Mouse (Mus musculus) urinary bladder, postnatal 10 days (tissue): ENCODE measurements around the gene Grik4.

Source experiments
- DNase-seq: peaks from one replicate; pipeline ENCODE4 v3.0.0; 2022; ENCODE audit warnings: low spot score

Grik4 gene

DNA sequence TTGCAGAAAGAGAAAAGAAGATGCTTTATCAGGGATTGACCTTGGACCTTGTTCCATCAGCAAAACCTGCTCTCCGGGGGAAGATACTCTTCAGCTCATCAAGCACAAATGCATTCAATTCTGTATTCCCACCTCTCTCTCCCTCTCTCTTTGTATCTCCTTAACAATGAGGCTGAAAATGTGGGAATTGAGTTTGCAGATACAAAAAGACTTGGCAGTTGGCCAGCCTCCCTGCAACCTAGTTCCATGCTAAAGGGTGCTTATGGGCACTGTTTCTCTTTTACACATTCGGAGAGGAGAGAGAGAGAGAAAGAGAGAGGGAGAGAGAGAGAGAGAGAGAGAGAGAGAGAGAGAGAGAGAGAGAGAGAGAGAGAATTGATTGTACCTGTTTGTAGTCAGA lies 273.7 kb downstream of the Grik4 start:
- DNase-seq = no peak

DNA sequence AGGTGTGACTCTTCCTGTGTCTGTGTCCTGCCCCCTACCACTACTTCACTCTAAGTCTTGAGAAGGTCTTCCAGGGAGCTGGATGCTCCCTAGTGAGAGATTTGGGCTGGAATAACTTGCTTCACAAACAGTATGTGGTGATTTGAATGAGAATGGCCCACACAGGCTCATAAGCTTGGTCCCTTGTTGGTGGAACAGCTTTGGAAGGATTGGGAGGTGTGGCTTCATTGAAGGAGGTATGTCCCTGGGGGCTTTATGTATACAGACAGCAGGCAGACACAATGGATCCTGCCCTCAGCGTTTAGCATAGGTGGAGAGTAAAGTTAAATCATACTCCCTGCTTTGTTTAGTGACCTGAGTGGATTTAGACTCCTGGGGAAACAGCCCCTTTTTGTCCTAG lies 282.8 kb downstream of the Grik4 start:
- DNase-seq = no peak

DNA sequence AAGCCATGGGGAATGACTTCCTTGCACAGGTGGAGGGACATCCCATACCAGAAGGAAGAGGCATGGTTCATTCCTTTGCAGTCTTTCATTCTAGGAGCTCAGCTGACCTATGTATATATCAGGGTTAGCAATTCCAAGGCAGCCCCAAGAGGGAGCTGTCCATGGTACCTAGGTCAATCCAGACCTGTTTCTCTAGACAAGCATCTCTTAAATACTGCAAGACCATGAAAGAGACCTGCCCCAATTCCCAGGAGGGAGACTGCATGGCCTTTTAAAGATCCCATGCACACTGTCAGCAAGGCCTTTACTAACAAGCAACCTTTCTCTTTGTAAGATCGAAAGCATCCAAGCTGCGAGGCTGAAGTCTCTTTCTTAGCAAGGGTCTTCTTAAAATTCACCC lies 291.5 kb downstream of the Grik4 start:
- DNase-seq = no peak

DNA sequence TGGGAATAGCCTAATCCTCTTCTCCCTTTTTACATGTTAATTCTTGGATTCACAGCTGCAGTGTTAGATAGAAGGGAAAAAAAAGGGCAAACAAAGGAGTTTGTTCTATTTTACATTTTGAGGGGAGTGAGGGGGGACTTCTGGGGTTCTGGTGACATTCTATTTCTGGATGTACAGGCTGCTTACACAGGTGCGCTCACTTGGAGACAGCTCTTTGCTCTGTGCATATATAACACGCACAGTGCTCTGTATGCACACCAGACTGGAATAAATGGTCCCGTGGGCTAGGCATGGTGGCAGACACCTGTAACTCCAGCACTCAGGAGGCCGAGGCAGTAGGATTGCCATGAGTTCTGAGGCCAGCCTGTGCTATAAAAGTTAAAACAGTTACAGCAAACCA lies 292.0 kb downstream of the Grik4 start:
- DNase-seq = no peak

DNA sequence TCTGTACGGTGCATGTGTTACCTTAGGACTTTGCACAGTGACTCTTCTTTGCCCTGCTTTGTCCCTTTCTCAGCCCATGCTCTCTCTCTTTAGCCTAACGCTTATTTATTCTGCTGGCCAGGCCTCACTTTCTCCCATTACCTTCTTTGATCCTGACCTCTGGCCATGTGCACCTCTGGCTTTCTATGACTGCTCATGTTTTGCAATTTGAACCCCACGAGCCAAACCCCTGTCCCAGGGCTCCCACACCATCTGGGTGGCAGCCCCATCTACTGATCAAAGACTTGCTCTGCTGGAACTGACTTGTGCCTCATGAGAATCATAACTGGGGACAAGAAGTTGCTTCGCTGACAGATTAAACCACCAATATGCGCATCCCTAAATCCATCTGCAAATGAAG lies 294.4 kb downstream of the Grik4 start:
- no peak for DNase-seq

DNA sequence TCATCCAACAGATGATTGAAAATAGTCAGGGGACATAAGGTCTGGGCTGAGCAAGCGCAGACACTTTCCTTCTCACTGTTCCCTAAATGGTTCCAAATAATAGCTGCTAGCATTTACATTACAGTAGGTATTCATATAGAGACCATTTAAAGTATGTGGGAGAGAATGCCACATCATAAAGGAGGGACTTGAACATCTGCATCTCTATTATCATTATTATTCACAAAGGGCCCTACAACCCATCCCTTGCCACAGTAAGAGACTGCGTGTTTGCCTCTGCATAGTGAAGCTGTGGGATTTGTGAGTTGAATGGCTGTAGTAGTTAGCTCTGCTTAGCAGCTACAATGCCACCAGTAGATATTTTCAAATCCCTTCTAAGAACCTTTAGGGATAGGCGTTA lies 296.2 kb downstream of the Grik4 start:
- DNase-seq = no peak

DNA sequence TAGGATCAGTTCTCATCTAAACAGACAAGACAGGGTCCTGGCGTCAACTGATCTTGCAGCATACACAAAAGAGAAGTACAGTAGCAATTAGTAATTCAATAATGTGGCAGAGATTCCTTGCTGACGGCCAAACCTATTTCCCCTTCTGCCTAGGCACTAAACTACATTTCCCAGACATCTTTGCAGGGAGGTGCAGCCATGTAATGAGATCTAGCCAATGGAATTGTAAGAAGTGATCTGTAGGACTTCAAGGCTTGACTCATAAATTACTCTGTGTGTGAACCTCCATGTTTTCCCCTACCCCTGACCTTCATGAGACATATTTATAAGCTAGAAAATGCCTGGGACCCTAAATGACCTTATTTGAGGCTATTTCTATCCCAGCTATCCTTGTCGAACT lies 296.7 kb downstream of the Grik4 start:
- no peak for DNase-seq

DNA sequence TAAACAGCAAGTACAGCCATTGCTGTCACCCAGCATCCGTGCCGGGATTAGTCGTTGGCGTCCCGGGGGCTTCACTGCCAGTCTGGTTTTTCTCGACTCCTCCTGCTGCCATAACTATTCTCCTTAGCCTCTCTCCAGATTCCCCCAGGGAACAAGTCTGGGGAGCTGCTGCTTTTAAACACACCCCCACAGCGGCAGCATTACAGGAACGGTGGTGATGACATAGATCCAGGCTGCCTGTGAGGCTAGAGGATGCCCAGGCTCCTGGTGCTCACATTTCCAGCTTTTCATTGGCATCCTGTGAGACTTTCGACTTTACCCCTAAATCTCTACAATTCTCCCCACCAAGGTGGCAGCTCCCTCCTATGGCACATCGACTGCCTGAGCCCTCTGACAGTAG lies 297.5 kb downstream of the Grik4 start:
- no peak for DNase-seq

DNA sequence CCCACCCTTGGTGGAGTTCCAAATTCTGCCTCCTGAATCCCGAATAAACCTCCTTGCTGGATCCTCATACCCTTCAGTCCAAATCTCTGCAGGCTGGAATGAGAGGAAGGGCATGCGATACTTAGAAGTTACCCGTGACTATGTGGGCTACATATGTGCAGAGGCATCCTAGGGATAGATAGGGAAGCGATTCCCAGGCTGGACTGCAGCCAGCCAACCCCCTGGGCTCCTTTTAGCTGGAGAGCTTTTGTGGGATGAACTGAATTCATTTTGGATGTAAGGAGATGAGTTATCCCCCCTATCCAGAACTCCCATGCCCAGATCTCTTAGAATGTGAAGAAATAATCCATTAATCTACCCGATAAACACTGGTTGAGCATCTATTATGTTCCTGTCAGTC lies 299.1 kb downstream of the Grik4 start:
- DNase-seq = no peak

DNA sequence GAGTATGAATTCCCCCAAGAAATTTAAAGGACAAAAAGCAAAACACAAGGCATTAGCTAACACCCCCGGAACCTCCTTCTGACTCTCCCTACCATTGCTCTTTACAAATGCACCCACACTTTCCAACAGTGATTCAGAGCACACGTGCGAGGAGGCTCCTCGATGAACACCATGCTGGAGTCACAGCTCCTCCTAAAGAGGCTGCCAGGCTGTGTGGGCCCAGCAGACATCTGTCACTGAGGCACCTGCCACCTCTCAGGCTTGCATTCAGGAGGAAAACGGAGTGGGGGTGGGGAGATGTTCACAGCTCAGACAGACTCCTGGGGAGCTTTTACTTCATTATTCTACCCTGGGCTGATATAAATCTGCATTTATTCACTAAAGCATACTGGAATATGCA lies 301.5 kb downstream of the Grik4 start:
- DNase-seq = no peak

DNA sequence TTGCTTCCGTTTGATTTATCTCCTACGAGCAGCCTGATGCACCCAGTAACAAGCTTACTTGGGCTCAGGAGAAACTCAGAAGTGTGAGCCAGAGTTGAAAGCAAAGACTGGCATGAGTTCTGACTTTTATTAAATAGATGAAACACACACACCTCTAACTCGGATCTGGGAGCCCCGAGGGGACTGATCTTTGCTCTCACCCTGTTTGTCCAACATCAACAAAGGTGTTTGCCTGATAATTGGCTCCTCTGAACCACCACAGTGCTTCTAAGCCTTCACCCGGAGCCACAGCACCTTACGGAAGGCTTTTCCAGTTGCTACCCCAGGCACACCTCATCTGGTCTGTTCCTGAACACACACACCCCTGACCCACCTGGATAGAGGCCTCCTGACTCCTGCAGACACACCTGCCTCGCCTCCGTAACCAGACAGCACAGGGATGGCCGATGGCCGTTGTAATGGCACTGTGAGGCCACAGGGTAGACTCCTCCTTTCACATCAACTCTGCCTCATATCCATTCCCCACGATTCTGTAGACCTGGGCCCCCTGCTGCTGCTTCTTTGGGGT lies 302.7 kb downstream of the Grik4 start:
- no peak for DNase-seq

DNA sequence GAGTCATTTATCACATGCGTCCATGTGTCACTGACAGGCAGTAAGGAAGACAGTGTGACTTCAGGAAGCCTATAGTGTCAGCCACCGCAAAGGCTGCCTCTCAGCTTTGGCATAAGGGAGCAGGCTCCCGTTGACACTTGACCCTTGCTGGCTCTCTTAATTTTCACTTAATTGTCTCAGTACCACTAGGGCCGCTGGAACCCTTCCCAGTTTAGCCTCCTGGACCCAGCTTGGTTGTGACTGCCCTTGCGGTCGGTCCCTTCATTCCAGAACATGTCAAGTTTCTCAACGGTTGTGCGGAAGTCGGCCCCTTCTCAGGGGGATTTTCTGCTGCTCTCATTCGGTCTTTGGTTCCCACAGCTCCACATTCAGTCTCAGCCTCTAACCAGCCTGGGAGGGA lies 307.8 kb downstream of the Grik4 start:
- DNase-seq = no peak

DNA sequence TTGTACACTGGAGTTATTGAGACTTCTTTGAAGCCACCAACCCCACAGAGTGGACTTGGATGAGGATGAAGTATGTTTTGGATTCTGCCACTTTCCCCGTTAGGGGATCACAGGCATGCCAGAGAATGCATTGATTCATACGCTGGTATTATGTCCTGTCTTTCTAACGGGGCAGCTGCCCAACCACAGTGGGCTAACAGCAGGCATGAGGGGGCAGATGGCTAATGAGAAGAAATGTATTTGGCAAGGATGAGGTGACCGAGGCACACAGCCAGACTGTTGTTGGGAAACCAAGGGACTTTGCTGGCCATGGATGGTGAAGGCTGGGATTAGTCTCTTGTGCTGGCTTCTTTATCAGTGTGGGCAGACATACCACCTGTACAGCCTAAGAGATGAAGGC lies 312.8 kb downstream of the Grik4 start:
- no peak for DNase-seq

DNA sequence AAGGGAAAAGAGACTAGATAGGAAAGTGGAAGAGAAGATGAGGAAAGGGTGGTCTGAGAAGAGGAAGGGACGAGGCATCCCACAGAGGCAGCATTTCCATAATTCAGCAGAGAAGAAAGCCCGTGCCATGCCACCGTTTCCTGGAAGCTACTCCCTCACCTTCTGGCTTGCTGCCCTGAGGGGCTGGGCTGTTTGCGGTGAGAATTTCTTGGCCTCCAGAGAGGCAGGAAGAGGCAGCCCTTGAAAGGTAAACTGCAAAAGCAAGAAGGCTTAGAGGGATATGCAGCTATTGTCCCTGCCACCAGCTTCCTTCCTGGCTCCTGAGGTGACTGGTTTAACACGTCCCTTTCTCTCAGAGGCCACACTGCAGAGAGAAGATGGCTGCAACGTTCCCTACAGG lies 316.7 kb downstream of the Grik4 start:
- DNase-seq = no peak

DNA sequence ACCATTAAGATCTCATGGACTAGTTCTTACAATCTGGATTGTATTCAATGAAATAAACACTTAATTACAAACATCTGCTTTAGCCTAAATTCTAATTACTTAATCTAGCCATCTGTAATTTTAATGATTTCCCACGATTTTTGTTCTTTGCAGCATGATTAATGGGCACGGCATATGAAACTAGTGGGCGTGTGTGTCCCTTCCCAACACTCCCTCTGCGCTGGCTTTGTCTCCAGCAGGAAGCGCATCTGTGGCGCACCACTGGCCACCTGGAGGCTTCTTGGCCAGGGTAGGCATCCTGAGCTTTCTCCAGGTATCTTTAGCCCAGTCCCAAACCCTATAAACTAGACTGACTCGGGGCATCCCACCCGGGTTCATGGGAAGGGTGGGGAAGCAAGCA lies 317.1 kb downstream of the Grik4 start:
- no peak for DNase-seq

DNA sequence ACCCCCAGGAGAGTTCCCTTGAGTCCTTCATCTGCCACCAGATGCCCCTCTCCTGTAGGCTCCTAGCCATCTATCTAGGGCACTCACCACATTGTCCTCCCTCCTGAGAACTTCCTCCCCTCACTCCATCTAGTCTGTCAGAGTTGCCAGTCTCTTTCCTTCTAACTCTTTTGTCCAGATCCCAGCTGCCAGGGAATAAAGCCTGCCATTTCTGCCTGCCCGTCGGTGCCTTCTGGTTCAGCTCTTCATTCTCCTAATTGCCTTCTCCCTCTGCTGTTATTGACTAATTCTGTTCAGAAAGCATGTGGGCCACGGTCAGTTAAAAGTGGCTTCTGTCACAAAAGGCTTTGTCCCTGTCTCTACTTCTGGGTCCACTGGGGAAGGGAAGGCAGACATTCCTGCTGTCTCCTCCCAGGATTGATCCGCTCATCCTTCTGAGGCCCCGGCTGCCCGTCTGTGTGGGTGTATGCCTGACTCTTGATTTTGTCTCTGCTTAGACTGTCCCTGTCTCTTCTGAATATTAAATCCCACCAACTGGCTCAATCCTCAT lies 318.0 kb downstream of the Grik4 start:
- DNase-seq = no peak

DNA sequence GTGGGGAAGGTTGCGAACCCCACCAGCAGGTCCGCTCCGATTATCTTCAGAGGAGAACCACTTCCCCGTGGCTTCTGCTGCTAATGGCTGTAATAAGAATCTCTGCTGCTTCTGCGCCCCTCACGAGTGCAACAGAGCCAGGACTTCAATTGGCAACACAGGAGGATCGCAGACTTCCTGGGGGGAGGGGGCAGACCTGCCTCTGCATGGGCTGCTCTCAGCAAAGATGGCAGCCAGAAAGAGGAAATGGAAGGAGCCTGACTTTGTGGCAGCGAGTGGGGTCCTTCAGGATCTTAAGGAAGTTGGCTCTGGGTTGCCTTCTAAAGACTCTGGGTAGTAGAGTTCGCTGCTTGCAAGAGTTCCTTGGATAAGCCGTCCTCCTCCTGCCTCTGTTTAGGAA lies 329.9 kb downstream of the Grik4 start:
- no peak for DNase-seq

DNA sequence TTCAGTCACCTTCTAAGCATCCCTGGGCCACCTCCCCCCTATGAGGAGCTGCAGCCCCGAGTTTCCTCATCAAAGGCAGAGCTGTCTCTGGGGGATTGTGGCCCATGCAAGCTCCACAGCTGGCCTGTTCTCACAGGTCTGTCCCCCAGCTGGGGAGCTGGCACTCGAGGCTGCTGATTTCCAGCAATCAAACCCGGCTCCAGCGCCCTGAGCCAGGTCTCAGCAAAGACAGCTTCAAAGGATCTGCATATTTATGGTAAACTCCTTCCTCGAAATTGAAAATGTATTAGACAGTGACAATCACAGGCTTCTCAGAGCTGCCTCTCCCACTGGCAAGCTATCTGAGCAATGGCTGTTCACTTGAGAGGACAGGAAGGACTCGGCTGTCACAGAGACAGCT lies 330.5 kb downstream of the Grik4 start:
- DNase-seq = no peak

DNA sequence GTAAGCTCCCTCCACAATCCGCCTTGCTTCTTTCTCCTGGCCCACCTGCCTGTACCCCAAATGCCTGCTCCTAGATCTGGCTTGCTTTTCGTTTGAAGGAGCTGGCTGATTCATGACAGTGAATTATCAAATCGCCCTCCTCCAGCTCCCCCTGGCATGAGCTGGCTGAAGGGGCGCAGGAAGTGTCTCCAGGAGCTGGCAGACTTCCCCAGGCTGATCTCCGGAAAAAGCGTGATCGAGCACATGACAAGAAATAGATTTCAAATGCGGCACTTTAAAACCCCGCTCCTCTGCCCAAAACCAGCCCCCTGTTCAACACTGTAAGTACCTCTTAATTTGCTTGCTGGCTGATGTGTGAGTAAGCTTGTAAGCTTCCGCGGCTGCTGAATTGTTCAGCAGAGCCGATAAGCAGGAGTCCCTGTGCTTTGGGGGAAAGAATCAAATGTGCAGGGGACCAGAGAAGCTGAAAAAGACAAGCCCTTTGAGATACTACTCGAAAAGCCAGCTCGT lies 331.8 kb downstream of the Grik4 start:
- DNase-seq = no peak

DNA sequence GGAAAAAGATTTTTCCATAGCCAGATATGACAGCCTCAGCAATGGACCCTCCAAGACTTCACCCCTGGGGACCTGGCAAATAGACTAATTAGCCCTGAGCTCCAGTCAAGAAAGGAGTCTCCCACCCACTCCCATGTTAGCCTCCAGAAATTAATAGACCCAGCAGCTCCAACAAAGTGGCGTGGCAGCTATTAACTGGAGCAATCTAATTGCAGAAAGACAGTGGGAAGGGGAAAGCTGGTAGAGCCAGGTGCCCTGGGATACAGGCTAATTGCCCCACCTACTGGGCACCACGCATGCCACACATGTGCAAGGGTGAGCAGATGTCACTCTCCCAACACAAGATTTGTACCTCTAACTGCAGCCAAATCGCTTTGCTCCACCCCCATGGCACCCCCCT lies 342.8 kb downstream of the Grik4 start:
- no peak for DNase-seq

DNA sequence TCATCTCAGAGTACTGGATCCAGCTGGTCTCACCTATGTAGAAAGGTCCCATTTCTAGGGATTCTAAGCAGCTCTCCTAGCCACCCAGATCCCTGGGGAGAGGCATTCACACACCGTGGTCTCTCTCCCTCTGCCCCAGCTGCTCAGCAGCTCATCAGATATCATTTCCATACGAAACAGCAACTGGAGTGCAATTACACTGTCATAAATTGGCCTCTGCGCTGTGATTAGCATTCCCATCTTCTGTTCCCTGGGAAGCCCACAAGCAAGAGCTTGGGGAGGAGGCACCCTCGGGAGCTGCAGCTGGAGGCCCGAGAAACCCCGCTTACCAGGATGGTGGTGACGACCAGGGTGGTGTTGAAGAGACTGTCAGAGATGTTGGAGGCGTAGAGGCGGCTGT lies 346.8 kb downstream of the Grik4 start:
- no peak for DNase-seq

DNA sequence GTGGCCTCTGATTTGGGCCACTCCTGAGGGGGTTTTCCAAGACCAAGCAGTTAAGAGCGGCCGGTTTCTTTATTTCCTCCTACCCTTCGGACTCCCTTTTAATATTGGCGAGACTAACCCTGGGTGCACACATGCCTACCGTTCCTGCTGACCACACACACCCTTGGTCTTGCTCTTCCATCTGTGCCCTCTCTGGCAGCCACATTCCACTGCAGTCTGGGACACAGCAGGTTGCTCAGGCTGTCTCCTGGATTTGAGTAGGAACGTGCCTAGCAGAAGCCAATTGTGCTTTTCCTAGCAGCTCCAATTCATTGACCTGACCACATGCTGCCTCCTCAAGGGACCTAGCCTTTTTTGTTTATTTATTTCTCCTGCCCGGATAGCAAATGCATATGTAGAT lies 365.8 kb downstream of the Grik4 start:
- no peak for DNase-seq

DNA sequence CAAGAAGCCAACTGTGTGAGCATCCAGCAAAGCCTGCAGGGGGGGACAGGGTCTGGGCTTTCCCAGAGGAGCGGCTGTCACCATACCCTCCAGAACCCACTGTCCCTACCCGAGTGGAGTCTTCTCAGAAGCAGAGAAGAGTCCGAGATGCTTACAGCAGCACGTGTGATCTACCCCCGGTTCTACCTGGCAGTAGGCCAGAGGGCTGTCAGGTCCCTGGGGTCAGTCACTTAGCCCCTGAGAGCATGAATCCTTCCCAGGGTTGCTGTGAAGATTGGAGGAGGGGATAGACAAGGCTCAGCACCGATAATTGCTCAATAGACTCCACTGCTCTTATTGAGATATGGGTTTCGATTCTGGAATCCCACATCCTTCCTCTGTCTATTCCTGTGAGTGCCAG lies 366.2 kb downstream of the Grik4 start:
- no peak for DNase-seq

DNA sequence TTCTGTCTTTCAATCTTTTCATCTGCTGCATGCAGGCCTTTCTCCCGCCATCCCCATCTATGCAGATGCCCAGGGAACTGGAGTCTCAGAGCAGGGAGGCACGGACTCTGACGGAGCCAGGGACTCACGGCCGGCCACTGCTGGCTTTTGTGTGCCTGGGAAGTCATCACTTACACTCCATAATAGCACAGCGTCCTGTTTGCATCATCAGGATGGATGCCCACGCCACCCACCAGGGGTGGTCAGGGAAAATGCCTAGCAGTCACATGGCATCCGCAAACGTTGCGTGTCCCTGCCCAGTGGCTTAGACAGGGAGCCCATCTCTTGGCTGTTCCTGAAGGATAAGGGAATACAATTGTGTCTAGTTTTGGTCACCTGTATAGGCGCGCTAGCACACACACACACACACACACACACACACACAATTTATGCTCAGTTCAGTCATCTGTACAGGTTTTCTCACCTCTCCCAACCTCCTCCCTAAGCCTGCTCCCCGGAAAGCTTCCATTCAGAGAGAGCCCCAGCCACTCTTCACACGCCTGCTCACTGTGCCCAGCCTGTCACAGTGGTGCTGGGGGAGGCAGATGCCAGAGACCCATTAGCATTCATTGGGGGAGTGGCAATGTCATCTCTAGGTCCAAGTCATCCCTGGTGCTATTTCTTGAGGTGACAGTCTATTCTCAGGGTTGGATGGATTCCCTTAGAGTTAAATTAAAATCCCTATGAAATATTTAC lies 370.5 kb downstream of the Grik4 start:
- no peak for DNase-seq
